Mouse (Mus musculus) hindlimb bud, embryonic 11.5 days (tissue): ENCODE results near the gene Son.
"Not testable (repeated sequence)": the region's sequence is repeated elsewhere in the genome, so short reads cannot be mapped to it uniquely, and the experiment has no call there.

Experiments
- DNase-seq: peaks from one replicate; pipeline ENCODE4 v3.0.0-alpha.2; 2012; ENCODE audit warnings: low read depth, low spot score; ENCODE audit errors: extremely low spot score

The Son gene

DNA sequence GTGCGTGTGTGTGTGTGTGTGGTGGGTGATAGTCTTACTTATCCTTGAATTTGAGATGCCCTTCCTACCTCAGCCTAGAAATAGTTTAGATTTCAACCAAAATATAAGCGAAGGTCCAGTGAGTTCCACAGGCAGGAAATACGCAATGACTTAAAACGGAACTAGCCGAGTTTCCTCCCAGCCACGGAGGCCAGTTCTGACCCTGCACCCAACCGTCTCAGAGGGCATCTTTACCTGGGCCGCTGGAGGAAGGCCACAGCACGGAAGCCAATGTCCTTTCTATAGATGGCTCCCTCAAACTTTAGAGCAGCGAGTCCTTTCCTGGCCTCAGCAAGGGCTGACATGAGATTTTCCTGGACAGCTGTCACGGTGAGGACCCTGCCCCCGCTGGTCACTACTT lies 13.7 kb upstream of the Son start:
- DNase-seq: no peak

DNA sequence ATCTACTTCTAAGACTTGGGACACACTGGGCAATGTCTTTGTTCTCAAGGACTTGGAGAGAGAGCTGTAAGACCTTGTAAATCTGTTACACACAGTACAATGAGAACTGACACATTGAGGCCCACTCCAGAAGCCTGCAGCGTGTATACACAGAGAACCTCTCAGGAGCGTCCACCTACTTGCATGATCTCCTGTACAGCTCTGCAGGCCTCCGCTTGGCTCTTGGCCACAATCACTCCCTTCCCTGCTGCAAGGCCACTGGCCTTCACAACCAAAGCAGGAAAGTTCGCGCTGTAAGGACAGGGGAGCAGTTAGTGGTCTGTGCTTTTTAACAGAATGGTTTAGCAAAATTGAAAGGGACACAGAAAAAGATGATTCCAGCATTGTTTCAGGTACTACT lies 8.1 kb upstream of the Son start:
- no peak for DNase-seq

DNA sequence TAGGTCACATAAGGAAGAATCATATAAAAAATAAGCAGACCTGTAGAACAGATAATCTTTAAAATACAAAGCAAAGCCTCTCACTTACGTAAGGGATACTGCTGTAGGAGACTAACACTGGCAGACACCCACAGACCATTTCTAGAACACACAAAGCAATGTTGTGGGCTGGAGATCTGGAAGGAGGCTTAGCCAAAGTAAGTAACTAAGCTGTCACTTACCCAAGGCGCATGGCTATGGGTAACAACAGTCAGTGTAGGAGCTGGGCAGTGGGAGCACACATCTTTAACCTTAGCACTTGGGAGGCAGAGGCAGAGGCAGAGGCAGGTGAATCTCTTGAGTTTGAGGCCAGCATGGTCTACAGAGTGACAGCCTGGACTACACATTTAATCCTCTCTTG lies 7.7 kb upstream of the Son start:
- DNase-seq: no peak

DNA sequence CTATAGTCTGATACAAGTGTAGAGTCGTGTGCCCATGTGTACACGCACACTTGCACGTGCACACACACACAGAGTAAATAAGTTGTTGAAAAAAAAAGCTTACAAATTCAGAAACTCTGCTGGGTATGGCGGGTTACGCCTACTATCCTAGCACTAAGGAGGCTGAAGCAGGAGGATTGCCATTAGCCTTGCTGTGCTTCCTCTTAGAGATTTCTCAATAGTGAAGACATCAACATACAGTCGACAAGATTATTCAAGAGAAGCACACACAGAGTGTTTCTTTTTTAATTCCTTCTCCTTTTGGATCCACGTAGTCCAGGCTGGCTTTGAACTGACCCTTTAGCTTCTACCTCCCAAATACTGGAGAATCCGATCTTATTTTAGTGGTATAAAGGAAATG lies 7.1 kb upstream of the Son start:
- no peak for DNase-seq

DNA sequence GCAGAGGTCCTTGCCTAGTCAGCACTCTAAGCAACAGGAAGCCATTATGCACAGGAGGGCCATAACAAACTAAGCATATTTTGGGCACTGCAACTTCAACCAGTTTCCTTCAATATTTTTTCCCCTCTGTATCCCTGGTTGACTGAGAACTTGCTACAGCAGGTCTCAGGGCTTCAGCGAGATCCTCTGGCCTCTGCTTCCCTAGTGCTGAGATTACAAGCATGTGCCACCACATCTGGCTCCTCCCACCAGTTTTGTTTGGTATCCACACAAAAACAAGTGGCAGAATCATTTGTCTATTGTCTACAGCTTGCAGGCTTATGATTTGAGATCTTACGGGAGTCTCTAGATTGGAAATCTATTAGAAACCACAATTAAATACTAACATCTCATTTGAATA lies 2.4 kb upstream of the Son start:
- no peak for DNase-seq

DNA sequence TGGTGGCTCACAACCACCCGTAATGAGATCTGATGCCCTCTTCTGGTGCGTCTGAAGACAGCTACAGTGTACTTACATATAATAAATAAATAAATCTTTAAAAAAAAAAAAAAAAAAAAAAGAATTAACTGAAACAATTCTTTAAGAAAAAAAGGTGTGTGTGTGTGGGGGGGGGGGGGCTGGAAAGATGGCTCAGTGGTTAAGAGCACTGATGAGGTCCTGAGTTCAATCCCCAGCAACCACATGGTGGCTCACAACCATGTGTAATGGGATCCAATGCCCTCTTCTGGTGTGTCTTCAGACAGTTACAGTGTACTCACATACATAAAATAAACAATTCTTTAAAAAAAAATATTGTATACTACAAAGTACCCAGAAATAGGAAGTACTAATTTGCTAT lies 1.9 kb upstream of the Son start:
- not testable (repeated sequence) for DNase-seq

DNA sequence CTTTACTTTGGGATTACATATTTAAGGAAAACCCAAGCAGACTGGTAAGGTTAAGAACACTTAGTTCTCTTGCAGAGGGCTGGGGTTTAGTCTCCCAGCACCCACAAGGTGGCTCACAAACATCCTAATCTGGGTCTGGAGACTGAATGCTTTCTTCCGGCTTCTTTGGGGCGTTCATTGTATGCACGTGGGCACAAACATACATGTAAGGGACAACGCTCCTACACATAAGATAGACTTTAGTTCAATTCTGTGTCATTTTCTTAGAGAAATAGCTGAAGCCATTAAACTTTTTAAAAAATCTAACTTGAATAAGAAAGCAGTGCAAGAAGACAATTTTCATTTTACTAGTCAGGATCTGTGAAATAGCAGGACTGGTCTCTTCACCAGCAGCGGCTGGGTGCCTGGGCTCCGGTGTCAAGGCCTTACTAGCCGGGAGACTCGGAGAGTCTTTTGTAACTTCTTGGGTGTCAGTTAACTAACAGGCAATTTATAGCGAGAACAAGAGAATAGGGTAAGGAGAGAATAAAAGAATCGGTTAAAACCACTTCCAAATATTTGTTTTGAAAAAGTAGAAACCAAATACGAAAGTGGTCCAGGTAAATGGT lies 1.2 kb upstream of the Son start:
- peak; percentile 8 for DNase-seq

DNA sequence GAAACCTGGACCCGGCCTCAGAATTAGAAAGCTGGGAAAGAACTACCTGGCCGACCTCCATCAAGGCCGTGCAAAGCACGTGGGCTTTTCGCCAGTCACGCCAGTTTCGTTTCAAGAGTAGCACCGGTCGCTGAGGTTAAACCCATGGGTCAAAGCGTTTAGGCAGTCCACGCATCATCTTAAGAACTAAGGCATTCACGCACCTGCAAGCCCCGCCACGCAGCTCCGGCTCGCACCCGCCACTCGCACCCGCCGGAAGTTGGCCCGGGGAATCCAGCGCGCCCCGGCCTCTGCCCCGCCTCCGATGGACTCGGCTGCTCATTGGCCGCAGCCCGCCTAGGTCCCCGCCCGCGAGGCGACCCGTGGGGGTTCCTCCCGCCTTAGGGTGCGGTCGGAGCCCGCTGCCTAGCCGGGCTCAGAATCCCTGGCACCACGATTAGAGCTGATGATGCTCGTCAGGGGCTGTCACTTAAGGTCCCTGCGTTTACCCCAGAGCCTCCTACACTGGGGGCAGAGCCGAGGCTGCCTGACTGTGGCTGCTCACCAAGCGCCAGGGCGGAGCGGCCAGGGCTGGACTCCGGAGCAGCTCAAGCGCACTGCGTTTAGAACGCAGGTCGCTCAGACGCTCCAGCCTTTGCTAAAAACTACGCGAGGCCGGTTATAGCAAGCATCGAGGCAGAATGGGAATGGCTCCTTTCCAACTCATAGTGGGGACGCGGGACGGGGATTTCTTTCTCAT lies 456 bp upstream of the Son start, which contains the start of gene Gart:
Gene Gart, minus strand, starts transcription at position 272 of the 739 bp plus-strand sequence.
- peak; percentile 41 for DNase-seq

DNA sequence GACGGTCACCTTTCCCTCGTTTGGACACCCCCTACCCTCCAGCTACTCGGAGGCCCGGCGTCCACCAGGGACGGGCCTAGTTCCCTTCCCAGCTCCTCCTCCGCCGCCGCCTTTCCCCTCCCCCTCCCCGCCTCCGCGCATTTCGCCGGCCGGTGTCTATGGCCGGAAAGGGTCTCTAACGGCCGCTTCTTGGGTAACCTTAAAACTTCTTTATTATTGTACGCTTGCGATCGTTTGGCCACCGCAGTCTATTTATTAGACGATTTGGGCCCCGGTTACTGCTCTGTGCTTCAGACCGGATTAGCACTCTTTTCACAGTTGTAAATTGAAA lies 879 bp downstream of the Son start:
- no peak for DNase-seq

DNA sequence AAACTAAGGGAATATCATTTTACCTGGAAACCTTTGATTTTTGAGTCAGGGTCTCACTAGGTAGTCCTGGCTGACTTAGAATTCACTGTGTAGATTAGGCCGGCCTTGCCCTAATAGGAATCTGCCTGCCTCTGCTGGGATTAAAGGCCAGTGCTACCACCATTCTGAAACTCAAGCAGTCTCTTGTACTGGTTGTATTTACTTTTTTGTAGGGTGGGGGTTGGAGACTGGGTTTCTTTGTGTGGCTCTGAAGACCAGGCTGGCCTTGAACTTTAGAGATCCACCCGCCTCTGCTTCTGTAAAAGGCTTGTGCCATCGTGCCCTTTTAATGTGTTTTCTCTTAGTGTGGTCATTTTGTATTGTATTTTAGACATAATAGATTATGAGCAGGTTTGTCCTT lies 1.9 kb downstream of the Son start:
- DNase-seq: no peak

DNA sequence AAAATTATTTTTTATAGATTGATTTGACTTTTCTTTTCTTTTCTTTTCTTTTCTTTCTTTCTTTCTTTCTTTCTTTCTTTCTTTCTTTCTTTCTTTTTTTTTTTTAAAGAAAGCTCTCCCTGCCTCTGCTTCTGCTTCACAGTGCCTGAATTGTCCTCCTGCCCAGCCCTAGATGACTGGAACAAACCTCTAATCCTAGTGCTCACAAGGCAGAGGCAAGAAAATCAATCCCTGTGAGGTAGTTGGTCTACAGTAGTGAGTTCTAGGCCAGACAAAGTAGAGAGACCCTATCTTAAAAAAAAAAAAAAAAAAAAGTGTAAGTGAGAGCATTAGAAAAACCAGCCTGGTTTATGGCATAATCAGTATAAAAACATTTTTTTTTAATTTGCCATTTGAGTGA lies 2.5 kb downstream of the Son start:
- DNase-seq: no peak

DNA sequence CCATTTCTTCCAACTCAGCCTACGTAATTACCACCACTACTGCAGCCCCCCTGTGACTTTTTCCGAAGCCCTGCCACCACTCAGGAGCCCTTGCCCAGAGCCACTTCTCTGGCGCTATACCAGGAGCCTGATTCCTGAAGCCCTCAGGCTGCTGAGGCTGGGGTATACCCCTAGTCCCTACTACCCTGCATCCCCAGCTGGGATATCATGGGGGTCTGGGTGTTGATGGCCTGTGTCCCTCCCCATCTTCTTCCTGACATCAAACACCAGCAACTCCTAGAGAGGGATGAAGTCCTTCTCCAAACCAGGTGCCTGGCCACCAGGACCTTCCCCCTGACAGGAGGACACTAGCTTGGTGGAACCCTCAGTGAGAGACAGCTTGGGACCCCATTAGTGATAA lies 4.9 kb downstream of the Son start:
- DNase-seq: no peak

DNA sequence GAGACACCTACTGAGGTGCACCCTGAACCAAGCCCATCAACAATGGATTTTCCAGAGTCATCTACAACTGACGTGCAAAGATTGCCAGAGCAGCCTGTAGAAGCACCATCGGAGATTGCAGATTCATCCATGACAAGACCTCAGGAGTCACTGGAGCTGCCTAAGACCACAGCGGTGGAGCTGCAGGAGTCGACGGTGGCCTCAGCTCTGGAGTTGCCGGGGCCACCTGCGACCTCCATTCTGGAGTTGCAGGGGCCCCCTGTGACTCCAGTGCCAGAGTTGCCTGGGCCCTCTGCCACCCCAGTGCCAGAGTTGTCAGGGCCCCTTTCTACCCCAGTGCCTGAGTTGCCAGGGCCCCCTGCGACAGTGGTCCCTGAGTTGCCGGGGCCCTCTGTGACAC lies 8.0 kb downstream of the Son start:
- no peak for DNase-seq

DNA sequence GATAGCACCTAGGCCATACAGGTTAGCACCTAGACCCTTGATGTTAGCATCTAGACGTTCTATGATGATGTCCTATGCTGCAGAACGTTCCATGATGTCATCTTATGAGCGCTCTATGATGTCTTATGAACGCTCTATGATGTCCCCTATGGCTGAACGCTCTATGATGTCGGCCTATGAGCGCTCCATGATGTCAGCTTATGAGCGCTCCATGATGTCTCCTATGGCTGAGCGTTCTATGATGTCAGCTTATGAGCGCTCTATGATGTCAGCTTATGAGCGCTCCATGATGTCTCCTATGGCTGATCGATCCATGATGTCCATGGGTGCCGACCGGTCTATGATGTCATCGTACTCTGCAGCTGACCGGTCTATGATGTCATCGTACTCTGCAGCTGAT lies 10.0 kb downstream of the Son start:
- DNase-seq: no peak

DNA sequence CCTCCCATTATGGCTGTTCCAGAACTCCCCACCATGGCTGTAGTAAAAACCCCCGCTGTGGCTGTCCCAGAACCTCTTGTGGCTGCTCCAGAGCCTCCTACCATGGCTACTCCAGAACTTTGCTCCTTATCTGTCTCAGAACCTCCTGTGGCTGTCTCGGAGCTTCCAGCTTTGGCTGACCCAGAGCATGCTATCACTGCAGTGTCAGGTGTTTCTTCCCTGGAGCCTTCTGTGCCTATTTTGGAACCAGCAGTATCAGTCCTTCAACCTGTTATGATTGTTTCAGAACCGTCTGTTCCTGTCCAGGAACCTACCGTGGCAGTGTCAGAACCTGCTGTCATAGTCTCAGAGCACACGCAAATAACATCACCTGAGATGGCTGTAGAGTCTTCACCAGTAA lies 11.2 kb downstream of the Son start:
- no peak for DNase-seq

DNA sequence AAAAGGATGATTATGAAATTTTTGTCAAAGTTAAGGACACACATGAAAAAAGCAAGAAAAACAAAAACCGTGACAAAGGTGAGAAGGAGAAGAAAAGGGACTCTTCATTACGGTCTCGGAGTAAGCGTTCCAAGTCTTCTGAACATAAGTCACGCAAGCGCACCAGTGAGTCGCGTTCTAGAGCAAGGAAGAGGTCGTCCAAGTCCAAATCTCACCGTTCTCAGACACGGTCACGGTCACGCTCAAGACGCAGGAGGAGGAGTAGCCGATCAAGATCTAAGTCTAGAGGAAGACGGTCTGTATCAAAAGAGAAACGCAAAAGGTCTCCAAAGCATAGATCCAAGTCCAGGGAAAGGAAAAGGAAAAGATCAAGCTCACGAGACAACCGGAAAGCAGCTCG lies 12.5 kb downstream of the Son start:
- DNase-seq: no peak

DNA sequence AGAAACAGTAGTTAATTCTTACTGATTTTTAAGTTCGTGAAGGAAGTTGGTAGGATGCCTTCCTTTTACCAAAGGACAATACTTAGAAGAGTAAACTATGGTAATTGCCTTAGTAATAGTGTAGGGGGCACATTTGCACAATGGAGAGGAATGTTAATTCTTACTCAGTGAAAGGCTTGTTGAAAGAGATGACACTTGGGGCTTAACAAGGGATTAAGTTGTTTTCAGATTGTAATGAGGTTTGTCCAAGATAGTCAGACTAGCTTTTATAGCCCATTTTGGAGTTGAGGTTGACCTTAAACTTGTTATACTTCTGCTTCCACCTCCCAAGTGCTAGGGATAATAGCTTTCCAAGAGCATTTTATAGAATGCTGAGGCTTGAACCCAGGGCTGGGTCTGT lies 14.1 kb downstream of the Son start:
- DNase-seq: no peak

DNA sequence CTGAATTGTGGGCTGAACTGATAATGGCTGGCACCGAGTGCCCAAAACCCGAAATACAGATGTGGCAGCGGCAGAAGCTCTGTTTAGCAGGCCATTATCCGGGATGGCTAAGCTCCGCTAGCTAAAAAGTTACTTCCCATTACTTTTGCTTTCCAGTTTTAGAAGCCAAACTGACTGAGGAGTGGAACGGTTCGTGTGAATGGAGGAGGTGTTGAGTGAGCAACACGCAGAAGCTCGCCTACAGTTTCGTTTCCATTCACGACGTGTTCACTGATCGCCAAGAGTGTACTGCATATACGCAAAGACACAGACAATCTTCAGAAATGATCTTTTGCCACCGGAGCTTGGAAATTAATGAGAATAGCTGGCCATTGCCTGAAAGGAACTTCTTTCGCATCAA lies 15.0 kb downstream of the Son start:
- no peak for DNase-seq

DNA sequence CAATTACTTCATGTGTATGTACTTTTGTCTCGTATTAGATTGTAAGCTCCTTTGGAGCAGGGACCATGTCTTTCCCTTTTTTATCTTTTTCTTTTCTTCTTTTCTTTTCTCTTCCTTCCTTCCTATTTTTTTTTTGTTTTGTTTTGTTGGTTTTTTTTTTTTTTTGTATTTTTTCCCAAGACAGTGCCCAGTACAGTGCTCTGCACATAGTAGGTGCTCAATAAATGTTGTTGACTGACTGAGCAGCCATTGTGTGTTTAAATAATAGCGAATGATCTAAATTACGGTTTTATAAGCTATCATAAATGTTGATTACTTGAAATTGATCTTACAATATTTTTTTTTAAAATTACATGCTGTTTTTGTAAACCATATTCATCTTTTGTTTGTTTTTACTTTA lies 16.5 kb downstream of the Son start:
- DNase-seq: no peak

DNA sequence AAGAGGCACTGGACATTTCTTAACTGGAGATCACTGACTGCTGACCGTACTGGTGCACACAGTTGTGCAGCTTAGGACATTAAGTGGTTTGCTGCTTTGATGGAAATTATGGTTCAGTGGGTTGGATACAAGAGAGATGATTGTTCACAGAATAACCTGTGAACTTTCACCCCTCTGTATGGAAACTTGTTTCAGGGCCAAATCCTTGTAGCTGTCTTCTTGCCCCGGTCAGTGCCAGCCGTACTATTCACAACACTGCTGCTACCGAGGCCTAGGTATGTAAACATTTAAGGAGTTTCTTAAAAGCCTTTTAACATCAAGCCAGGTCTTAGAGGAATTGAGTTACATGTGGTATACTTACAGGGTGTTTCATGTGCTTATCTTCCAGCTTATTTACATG lies 27.2 kb downstream of the Son start:
- DNase-seq: no peak

DNA sequence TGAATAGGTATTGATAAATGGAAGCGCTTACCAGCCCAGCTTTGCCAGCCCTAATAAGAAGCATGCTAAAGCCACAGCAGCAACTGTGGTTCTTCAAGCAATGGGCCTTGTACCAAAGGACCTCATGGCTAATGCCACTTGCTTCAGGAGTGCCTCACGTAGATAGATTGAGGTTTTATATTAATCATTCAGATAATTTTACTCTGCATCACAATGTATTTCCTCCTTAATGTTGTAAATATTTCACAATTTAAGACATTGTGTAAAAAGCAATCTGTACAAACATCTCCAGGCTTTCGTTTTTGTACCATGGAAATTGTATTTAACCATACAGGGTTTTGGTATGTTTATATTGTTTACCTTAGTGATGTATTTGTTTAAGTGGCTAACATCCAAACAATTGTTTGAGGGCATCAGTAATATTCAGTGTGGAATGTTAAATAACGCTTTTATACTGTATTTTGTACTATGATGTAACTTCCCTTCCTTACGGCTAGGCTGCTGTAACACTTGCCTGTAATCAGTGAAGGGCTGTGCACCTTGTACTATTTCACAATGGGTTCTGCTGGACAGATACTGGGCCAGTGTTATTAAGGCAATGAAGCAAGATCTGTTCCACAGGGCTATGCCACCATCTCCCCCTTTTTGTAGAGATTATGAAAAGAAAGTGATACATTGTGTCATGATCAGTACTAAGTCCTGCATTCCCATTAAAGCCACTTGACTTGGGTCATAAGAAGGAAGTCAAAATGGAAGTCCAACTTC lies 31.0 kb downstream of the Son start:
- DNase-seq: no peak

DNA sequence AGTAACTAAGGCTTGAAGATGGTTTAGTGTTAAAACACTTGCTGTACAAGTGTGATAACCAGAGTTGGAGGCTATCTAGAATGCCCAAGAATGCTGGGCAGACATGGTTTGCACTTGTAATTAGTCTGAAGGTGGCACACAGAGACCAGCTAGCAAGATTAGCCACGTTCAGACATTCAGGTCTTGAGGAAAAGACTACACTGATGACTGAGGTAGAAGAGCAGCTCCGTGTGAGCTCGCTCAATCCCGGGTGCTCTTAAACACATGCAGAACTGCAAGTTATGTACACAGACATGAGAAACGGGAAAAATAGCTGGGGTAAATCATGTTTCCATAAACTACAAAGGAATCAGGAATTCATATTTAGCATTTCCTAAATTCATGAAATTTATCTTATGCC lies 33.4 kb downstream of the Son start:
- no peak for DNase-seq
